Comparison of ENCODE assay signal across 9 mouse cellular contexts in the genomic region with DNA sequence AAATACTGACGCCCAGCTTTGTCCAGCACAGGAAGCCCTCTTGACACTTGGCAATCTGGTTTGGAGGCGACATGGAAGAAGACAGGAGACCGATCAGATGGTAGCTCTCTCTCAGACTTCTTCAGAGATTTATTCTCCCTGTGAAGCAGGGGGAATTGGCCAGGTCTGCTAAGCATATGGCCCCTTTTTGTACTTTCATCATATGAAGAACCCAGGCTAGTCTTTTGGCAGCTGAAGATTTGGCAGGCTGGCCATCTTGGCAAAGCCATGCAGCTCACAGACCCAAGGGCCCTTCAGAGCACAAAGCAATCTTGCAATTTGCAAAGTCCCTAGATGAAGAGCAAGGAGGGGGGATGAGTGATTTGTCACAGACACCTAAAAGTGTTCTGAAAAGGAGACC.
DNase-seq lines count a peak whose midpoint lies in the region; ATAC-seq and TF ChIP-seq lines count a peak whose summit lies in the region.
"Had no signal": no experiment of that assay in that cellular context is flagged by ENCODE, and none has a peak within 500 bp of the region (broad histone marks: within the 10 kb centered on the region; RNA-seq: fewer than 3 reads in every experiment).

No protein-coding gene starts in this region.

- no peak for DNase-seq in forebrain, embryonic 10.5 days (ENCODE audit: extremely low spot score, low spot score)
- peak; percentile 8 for DNase-seq in adrenal gland, adult 8-10 months
- peak; percentile 84 to 87 for DNase-seq in cerebellum, postnatal 25 days
- peak; percentile 2 for DNase-seq in layer of hippocampus, adult 9-10 months (ENCODE audit: low spot score)
- no peak for DNase-seq in frontal cortex, postnatal 25 days (ENCODE audit: low spot score in 2 of 2)
- DNase-seq in thymus, adult 2 months = no peak
- DNase-seq in liver, postnatal 0 days = no peak
- DNase-seq: B cell, adult 2 months had no signal

- no peak overlapping the region for H3K9ac ChIP-seq in forebrain, embryonic 15.5 days (replicated peaks)
- H3K9ac ChIP-seq in liver, postnatal 0 days (replicated peaks) = no peak overlapping the region

- no peaks in the 10 kb centered on the region for H3K36me3 ChIP-seq in forebrain, embryonic 15.5 days
- H3K36me3 ChIP-seq in forebrain, embryonic 10.5 days (replicated peaks) = no peaks in the 10 kb centered on the region
- H3K36me3 ChIP-seq in thymus, adult 2 months (ENCODE audit: control insufficient read depth, insufficient read depth, low read length) = no peaks in the 10 kb centered on the region
- no peaks in the 10 kb centered on the region for H3K36me3 ChIP-seq in liver, postnatal 0 days (replicated peaks; ENCODE audit: insufficient read depth, low read length)

- H3K27ac ChIP-seq in forebrain, embryonic 15.5 days (replicated peaks) = no peak overlapping the region
- H3K27ac ChIP-seq in forebrain, embryonic 10.5 days = no peak overlapping the region
- no peak overlapping the region for H3K27ac ChIP-seq in thymus, adult 2 months (ENCODE audit: control insufficient read depth, insufficient read depth, low read length)
- no peak overlapping the region for H3K27ac ChIP-seq in liver, postnatal 0 days (ENCODE audit: low read depth)

- H3K4me2 ChIP-seq in forebrain, embryonic 15.5 days (replicated peaks) = no peak overlapping the region
- no peak overlapping the region for H3K4me2 ChIP-seq in liver, postnatal 0 days (ENCODE audit: low read depth, low read length)

- no peak for TF ChIP-seq CTCF in thymus, adult 2 months (IDR thresholded peaks at IDR 0.05; ENCODE audit: borderline replicate concordance, control insufficient read depth, extremely low read depth, insufficient read depth, low read length, poor library complexity)
- no peak for TF ChIP-seq CTCF in liver, postnatal 0 days (IDR thresholded peaks at IDR 0.05; ENCODE audit: low read depth)

- no peaks in the 10 kb centered on the region for H3K27me3 ChIP-seq in forebrain, embryonic 15.5 days
- no peaks in the 10 kb centered on the region for H3K27me3 ChIP-seq in forebrain, embryonic 10.5 days (ENCODE audit: poor library complexity, severe bottlenecking)
- no peaks in the 10 kb centered on the region for H3K27me3 ChIP-seq in thymus, adult 2 months (ENCODE audit: control insufficient read depth, insufficient read depth, low read length)
- no peaks in the 10 kb centered on the region for H3K27me3 ChIP-seq in liver, postnatal 0 days (ENCODE audit: insufficient read depth, low read length)

- no peaks in the 10 kb centered on the region; the same call in 1 of the 2 replicates for H3K4me1 ChIP-seq in forebrain, embryonic 15.5 days
- no peaks in the 10 kb centered on the region for H3K4me1 ChIP-seq in forebrain, embryonic 10.5 days
- H3K4me1 ChIP-seq in thymus, adult 2 months (replicated peaks; ENCODE audit: control insufficient read depth, insufficient read depth, low read length) = no peaks in the 10 kb centered on the region
- no peaks in the 10 kb centered on the region for H3K4me1 ChIP-seq in liver, postnatal 0 days (ENCODE audit: insufficient read depth)

- no peak for TF ChIP-seq EP300 in liver, postnatal 0 days (IDR thresholded peaks at IDR 0.05; ENCODE audit: low read depth)

- WGBS in forebrain, embryonic 15.5 days = 59% methylated on average over 3 of the region's 3 CpGs
- WGBS in forebrain, embryonic 10.5 days = 89% methylated on average over 3 of the region's 3 CpGs
- 95% methylated on average over 3 of the region's 3 CpGs for WGBS in thymus, adult 2 months
- WGBS in liver, postnatal 0 days (ENCODE audit: insufficient replicate concordance) = 51% methylated on average over 3 of the region's 3 CpGs

- no peak overlapping the region for H3K4me3 ChIP-seq in forebrain, embryonic 15.5 days
- no peak overlapping the region for H3K4me3 ChIP-seq in forebrain, embryonic 10.5 days
- H3K4me3 ChIP-seq in thymus, adult 2 months (ENCODE audit: control insufficient read depth, insufficient read depth, low read length) = no peak overlapping the region
- H3K4me3 ChIP-seq in liver, postnatal 0 days (ENCODE audit: low read depth, low read length) = no peak overlapping the region

- peak; percentile 93 for ATAC-seq in forebrain, embryonic 15.5 days (replicated peaks)
- ATAC-seq in liver, postnatal 0 days = no peak

- no peaks in the 10 kb centered on the region for H3K9me3 ChIP-seq in forebrain, embryonic 15.5 days
- 0 out of 2 replicates have a peak, but pooled peaks cover 2% of the 10 kb centered on the region for H3K9me3 ChIP-seq in forebrain, embryonic 10.5 days
- no peaks in the 10 kb centered on the region for H3K9me3 ChIP-seq in liver, postnatal 0 days (ENCODE audit: low read length)

- TF ChIP-seq POLR2A in thymus, adult 2 months (IDR thresholded peaks at IDR 0.05; ENCODE audit: control insufficient read depth, extremely low read depth, insufficient read depth, low read length, poor library complexity) = no peak

Comparison
In these comparisons a context has a peak if more than half of its experiments do, and no peak if none do; other contexts are left out.
1. DNase-seq: peak in adrenal gland, adult 8-10 months (single experiment), cerebellum, postnatal 25 days (2 of 2) and layer of hippocampus, adult 9-10 months (single experiment); none in forebrain, embryonic 10.5 days (single experiment), frontal cortex, postnatal 25 days (0 of 2), thymus, adult 2 months (single experiment) and liver, postnatal 0 days (single experiment).